Mouse (Mus musculus) midbrain, embryonic 11.5 days (tissue): Measurements from ENCODE around the gene Bcar1. TPM values are rescaled to one million over a fixed set of nuclear protein-coding genes. Genes with fewer than 3 reads are reported as not detected.

Source experiments
- ATAC-seq: fragments of 200-750 bp; cut with Nextera tagmentation; 2 replicates; pipeline ENCODE4 v1.8.0; 2017; ENCODE audit warnings: moderate TSS enrichment, moderate library complexity; ENCODE audit not compliant: low FRiP score
- DNase-seq: peaks from one replicate; pipeline ENCODE4 v3.0.0; 2015; ENCODE audit warnings: low spot score; ENCODE audit errors: missing footprints
- H3K27ac ChIP-seq: fragments of 300-500 bp; sonication (generic); 2 replicates; pipeline ENCODE4 v1.5.1; 2014; ENCODE audit warnings: low read depth, low read length
- H3K27me3 ChIP-seq: fragments of 300-500 bp; sonication (generic); 2 replicates; pipeline ENCODE4 v1.6.1; 2014; ENCODE audit warnings: mild to moderate bottlenecking, low read length, moderate library complexity, mixed read lengths; ENCODE audit not compliant: control insufficient read depth, insufficient read depth
- H3K36me3 ChIP-seq: fragments of 300-500 bp; sonication (generic); 2 replicates; pipeline ENCODE4 v1.6.1; 2014; ENCODE audit warnings: mild to moderate bottlenecking, low read length, moderate library complexity, mixed read lengths; ENCODE audit not compliant: control insufficient read depth, insufficient read depth
- H3K4me1 ChIP-seq: fragments of 300-500 bp; sonication (generic); 2 replicates; pipeline ENCODE4 v1.6.1; 2014; ENCODE audit warnings: low read length; ENCODE audit not compliant: control insufficient read depth, insufficient read depth
- H3K4me2 ChIP-seq: fragments of 300-500 bp; sonication (generic); 2 replicates; pipeline ENCODE4 v1.6.1; 2014; ENCODE audit warnings: mild to moderate bottlenecking, moderate library complexity
- H3K4me3 ChIP-seq: fragments of 300-500 bp; sonication (generic); 2 replicates; pipeline ENCODE4 v1.5.1; 2014; ENCODE audit warnings: low read depth, low read length
- H3K9ac ChIP-seq: fragments of 300-500 bp; sonication (generic); 2 replicates; pipeline ENCODE4 v1.6.1; 2014; ENCODE audit warnings: low read length
- H3K9me3 ChIP-seq: fragments of 300-500 bp; sonication (generic); 2 replicates; pipeline ENCODE4 v1.6.1; 2016; ENCODE audit warnings: low read length; ENCODE audit not compliant: control insufficient read depth
- WGBS: fragments of 180-500 bp; shearing (Covaris S2); extraction: QIAGEN DNeasy Blood & Tissue Kit; methylation state at CpG from one replicate; pipeline ENCODE4 v1.1.7; 2014; 5-methylcytosine and 5-hydroxymethylcytosine counted together
- polyA plus RNA-seq: library from polyadenylated mRNA; unstranded; fragments of >200 nt; fragmentation: Nextera tagmentation; extraction: Ambion mirVana; gene quantifications from 2 replicates; pipeline ENCODE4 v1.2.1, GENCODE M21; 2014

The Bcar1 gene
- polyA plus RNA-seq, 1 experiment from 2014 or later, result 42.1 TPM

DNA sequence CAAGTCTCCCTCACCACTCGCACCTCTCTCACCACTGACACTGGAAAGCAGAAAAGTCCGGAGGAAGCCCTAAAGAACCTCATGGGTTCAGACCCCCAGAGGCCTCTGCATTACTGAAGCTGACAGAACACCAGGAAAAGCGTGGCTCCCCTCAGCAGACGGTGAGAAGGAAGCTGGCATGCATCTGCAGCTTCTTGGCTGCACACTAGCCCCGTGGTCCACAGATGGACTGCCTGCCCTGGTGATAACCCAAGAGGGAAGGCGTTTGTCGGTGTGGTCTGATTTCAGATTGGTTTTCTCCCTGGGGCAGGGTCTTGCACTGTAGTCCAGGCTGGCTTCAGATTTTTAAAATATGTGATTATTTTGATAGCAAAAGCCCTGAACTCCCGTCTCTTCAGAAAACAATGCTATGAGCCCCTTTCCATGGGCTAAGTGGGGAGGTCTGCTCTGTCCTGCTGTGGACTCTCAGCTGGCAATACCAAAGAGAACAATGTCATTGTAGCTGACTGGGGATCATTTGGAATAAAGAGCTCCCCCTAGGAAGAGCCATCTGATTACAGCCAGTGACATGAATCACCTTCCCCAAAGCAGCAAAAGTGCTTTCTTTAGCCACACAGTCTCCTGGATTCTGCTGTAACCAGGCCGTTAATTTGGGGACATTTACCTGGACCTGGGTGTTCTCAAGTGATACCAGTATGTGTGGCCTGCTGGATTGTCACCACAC is 39.2 kb upstream of the Bcar1 start:
- no peaks in the 10 kb centered on the region for H3K9me3 ChIP-seq
- no peak overlapping the region for H3K4me3 ChIP-seq
- DNase-seq (no peak), ATAC-seq (no peak)
- H3K4me1 ChIP-seq, result peaks cover 14% of the 10 kb centered on the region
- no peak overlapping the region for H3K4me2 ChIP-seq
- H3K27me3 ChIP-seq, result no peaks in the 10 kb centered on the region
- 63% methylated on average over 9 of the region's 9 CpGs for WGBS
- no peak overlapping the region for H3K27ac ChIP-seq
- no peak overlapping the region for H3K9ac ChIP-seq
- H3K36me3 ChIP-seq, result no peaks in the 10 kb centered on the region

DNA sequence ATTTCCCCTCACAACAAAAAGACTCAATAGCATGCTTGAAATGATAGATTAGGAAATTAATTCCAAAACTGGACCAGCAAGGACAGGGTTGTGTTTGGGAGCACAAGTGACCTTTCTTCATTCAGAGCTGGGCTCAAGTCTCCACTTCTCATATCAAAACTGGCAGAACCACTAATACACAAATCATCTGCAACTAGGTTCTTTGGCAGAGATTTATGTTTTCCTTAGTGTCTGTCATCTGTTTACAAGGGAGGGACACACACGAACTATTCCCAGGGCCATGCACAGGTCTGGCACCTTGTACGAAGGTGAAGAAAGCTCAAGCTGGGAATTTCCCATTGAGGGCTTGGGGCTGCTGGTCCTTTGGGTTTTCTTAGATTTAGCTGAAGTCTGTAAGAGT is 38.6 kb upstream of the Bcar1 start:
- Histone ChIP-seq H3K4me1 (peaks cover 8% of the 10 kb centered on the region), H3K27me3 (no peaks in the 10 kb centered on the region), H3K27ac (no peak overlapping the region), H3K4me2 (no peak overlapping the region), H3K4me3 (no peak overlapping the region), H3K36me3 (no peaks in the 10 kb centered on the region), H3K9me3 (no peaks in the 10 kb centered on the region), H3K9ac (no peak overlapping the region)
- DNase-seq (no peak), ATAC-seq (no peak)
- WGBS, result 90% methylated on average over 2 of the region's 2 CpGs

DNA sequence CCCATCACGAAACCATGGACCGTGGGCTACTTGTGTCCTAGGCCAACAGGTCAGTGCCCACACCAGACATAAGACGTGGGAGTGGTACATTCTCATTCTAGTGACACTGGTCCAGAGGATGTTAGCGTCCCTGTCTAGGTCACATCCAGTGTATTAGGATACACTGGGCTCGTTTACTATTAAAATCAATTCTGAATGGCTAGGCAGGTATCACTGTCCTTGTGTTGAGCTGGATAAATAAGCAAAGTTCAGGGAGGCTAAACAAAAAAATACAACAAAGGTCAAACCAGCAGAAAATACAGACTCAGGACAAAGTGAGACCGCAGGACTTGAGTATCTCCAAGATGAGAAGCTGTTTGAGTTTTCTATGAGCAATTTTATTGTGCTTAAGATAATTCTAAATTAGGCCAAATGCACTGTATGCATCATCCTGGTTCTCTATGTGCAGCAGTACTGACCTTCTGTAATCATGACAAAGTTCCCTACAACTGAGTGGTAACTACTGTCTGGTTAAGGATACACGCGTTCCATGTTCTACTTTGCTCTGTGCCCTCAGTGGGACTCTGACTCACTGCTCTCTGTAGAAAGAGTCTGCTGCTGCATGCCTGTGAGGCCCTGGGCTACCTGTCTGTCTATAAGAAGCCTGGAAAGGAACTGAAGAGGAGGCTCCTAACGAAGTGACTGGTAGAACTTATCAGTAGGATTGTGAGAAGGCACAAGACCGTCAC is 37.3 kb upstream of the Bcar1 start:
- Histone ChIP-seq H3K9me3 (no peaks in the 10 kb centered on the region), H3K36me3 (no peaks in the 10 kb centered on the region; the same call in 1 of the 2 replicates), H3K4me3 (no peak overlapping the region), H3K27ac (no peak overlapping the region), H3K9ac (no peak overlapping the region), H3K4me1 (no peaks in the 10 kb centered on the region), H3K27me3 (no peaks in the 10 kb centered on the region), H3K4me2 (no peak overlapping the region)
- ATAC-seq (no peak), DNase-seq (no peak)
- WGBS, result 83% methylated on average over 10 of the region's 10 CpGs

DNA sequence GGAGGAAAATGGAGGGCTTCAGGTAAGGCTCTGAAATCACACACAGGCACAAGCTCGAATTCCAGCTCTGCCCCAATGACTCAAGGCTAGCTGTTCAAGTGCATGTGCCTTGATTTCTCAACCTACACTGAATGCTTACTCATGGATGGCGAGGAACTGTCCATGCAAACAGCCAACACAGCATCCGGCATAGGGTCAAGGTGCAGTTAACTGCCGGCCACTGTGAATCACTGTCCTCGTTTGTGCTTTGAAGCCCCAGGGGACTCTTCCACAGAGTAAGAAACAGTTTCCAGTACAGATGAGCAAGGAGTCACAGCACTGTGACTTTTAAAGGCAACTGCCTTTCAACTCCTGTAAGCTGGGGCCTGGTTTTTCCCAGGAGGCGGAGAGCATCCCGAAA is 36.1 kb upstream of the Bcar1 start:
- Histone ChIP-seq H3K27me3 (no peaks in the 10 kb centered on the region), H3K36me3 (no peaks in the 10 kb centered on the region; the same call in 1 of the 2 replicates), H3K9me3 (no peaks in the 10 kb centered on the region), H3K9ac (no peak overlapping the region), H3K4me2 (no peak overlapping the region), H3K4me3 (no peak overlapping the region), H3K4me1 (no peaks in the 10 kb centered on the region), H3K27ac (no peak overlapping the region)
- no peak for ATAC-seq
- 81% methylated on average over 7 of the region's 7 CpGs for WGBS
- no peak for DNase-seq

DNA sequence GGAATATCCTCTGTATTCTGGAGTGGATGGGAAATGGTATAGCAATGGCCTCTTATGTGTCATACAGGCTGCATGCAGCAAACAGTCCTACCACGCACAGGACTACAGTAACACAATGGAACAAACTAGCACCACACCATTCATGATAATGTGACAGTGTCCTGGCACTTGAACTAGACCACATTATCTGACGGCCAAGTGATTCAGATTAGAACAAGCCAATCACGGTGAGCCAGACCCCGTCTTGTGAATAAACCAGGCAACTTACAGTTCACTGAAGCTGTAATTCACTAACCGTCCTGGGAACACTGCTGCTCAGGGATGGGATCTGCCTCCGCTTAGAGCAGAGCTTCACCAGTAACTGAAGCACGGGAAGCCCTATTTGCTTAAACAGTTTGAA is 35.2 kb upstream of the Bcar1 start:
- 80% methylated on average over 7 of the region's 7 CpGs for WGBS
- no peak for DNase-seq
- no peak overlapping the region for H3K4me2 ChIP-seq
- no peaks in the 10 kb centered on the region for H3K9me3 ChIP-seq
- no peak overlapping the region for H3K27ac ChIP-seq
- no peaks in the 10 kb centered on the region for H3K4me1 ChIP-seq
- no peak for ATAC-seq
- no peak overlapping the region for H3K4me3 ChIP-seq
- H3K27me3 ChIP-seq, result no peaks in the 10 kb centered on the region
- H3K9ac ChIP-seq, result no peak overlapping the region
- peaks cover 2% of the 10 kb centered on the region; the same call in 1 of the 2 replicates for H3K36me3 ChIP-seq

DNA sequence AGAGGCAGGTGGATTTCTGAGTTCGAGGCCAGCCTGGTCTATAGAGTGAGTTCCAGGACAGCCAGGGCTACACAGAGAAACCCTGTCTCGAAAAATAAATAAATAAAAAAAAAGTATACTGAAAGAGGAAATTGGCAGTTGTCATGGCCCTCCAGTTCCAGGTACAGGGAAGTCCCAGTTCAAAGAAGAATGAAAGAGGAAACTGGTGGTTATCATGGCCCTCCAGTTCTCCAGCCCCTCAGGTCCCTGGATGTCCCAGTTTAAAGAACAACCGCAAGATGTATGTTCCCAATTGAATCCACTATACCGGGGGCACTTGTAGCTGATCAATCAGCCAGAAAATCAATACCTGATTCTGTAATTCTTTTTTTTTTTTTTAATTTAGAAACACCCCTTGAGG is 32.9 kb upstream of the Bcar1 start:
- 96% methylated on average over 4 of the region's 4 CpGs for WGBS
- H3K36me3 ChIP-seq, result peaks cover 2% of the 10 kb centered on the region; the same call in 1 of the 2 replicates
- DNase-seq, result no peak
- no peaks in the 10 kb centered on the region for H3K27me3 ChIP-seq
- H3K9ac ChIP-seq, result no peak overlapping the region
- no peak for ATAC-seq
- H3K4me3 ChIP-seq, result no peak overlapping the region
- no peak overlapping the region for H3K4me2 ChIP-seq
- H3K4me1 ChIP-seq, result no peaks in the 10 kb centered on the region
- H3K9me3 ChIP-seq, result no peaks in the 10 kb centered on the region
- H3K27ac ChIP-seq, result no peak overlapping the region

DNA sequence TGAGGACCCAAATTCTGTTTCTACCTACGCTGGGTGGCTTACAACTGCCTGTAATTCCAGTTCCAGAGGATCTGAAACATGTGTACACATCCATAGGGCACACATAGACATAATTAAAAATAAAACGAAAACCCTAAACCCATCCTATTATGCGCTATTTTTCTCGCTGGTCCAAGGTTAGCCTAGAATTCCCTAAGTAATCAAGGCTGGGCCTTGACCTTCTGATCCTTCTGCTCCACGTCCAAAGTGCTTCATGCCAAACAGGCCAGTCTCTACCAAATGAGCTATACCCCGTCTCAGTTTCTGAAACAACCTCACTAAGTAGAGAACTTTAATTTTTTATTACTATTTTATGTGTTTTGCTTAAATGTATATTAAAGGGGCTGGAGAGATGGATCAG is 32.2 kb upstream of the Bcar1 start:
- H3K9me3 ChIP-seq, result no peaks in the 10 kb centered on the region
- no peaks in the 10 kb centered on the region for H3K4me1 ChIP-seq
- no peak for ATAC-seq
- no peak overlapping the region for H3K27ac ChIP-seq
- H3K36me3 ChIP-seq, result peaks cover 2% of the 10 kb centered on the region; the same call in 1 of the 2 replicates
- H3K9ac ChIP-seq, result no peak overlapping the region
- H3K4me2 ChIP-seq, result no peak overlapping the region
- 94% methylated on average over 6 of the region's 6 CpGs for WGBS
- H3K27me3 ChIP-seq, result no peaks in the 10 kb centered on the region
- DNase-seq, result no peak
- H3K4me3 ChIP-seq, result no peak overlapping the region

DNA sequence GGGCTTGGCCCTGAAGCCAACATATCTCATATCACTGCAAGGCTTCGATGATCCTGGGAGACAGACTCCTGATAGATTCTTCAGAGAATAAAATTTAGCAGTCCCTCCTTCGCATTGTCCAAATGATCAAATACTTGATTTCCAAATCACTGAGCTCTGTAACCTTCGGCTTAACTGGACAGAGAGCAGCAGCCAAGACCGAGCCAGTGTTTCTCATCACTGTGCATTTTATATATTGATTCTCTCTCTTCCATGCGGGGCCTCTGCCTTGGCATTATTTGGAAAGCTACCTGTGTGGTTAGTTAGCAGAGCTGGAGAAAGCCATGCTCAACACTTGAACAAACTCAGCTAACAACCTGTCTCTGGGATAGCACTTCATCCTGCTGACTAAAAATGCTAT is 29.9 kb upstream of the Bcar1 start:
- peaks cover 2% of the 10 kb centered on the region; the same call in 1 of the 2 replicates for H3K36me3 ChIP-seq
- no peaks in the 10 kb centered on the region for H3K27me3 ChIP-seq
- DNase-seq, result no peak
- H3K27ac ChIP-seq, result no peak overlapping the region
- H3K9ac ChIP-seq, result no peak overlapping the region
- WGBS, result over 99% methylated on average over 5 of the region's 5 CpGs
- H3K4me3 ChIP-seq, result no peak overlapping the region
- H3K9me3 ChIP-seq, result no peaks in the 10 kb centered on the region
- no peak overlapping the region for H3K4me2 ChIP-seq
- ATAC-seq, result no peak
- no peaks in the 10 kb centered on the region for H3K4me1 ChIP-seq

DNA sequence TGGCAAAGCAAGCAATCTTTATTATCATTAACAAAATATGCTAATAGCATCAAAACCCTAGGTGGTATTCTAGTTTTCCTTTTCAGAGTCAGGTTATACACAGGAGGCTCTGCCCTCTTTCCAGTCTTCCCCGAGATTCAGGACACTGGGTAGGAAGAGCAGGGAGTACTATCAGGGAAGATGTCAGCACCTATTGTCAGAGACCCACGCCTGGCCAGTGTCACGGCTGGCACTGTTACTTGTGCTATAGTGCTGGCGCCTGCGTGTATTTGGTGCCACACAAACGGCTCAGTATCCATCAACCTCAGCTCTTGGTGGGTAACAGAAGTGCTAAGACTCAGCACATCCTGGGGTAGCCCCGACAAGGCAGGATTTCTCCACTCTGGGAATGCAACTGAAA is 29.4 kb upstream of the Bcar1 start:
- H3K4me1 ChIP-seq, result no peaks in the 10 kb centered on the region
- H3K9ac ChIP-seq, result no peak overlapping the region
- H3K9me3 ChIP-seq, result no peaks in the 10 kb centered on the region
- H3K27me3 ChIP-seq, result no peaks in the 10 kb centered on the region
- DNase-seq (no peak), ATAC-seq (no peak)
- peaks cover 2% of the 10 kb centered on the region; the same call in 1 of the 2 replicates for H3K36me3 ChIP-seq
- H3K4me2 ChIP-seq, result no peak overlapping the region
- WGBS, result 94% methylated on average over 7 of the region's 7 CpGs
- no peak overlapping the region for H3K4me3 ChIP-seq
- no peak overlapping the region for H3K27ac ChIP-seq
